Mouse (Mus musculus) inflammation-experienced regulatory T-cells, adult 6 months (primary cell): ENCODE data around the gene Gzmd. TPM values are rescaled to one million over a fixed set of nuclear protein-coding genes. Genes with fewer than 3 reads are reported as not detected.
"Not testable (repeated sequence)": the region's sequence is repeated elsewhere in the genome, so short reads cannot be mapped to it uniquely, and the experiment has no call there.

Source experiments
- ATAC-seq: one replicate; pipeline ENCODE4 v1.8.0; 2017
- polyA plus RNA-seq, 3 experiments: library from polyadenylated mRNA; unstranded; fragments of 100-300 nt; shearing (Covaris generic); gene quantifications; one replicate each; pipeline ENCODE4 v1.2.1; 2017

Gene Gzmd
- not detected for polyA plus RNA-seq

DNA sequence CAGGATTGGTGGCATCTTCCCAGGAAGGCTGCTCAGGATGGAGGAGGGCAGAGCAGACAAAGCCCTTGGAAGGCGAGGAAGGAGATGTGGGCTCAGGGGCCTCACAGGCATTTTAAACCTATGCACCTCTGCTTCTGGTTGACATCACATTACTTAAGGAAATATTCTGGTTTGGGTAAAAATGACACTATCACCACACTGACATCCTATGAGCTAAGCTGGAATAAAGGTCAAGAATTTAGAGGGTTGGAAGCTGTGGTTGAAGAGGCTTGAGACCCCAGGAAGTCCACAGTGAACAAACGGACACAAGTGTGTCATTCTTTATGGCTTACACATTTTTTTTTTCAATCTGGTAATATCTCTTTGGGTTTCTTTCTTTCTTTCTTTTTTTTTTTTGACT is at the start of gene Gzmd:
Gene Gzmd, minus strand, starts transcription at position 101 of the 400 bp plus-strand sequence.
- not testable (repeated sequence) for ATAC-seq

DNA sequence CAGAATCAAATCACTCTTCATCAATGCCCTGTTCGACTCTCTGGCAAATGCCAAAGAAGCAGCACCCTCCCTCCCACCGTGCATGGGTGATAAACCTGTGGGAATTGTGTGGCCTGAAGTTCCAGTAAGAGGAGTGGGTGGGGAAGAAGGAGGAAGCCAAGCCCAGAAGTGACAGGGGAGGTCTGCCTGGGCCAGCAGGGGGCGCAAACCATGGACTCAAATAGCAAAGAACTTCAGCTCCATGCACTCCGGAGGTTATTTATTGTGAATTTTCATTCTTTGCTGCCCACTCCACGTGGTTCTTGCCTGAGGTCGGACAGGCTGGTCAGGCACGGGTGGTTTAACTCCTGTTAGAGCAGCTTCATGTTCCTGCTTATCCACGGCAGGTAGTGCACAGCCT is 45.2 kb upstream of the Gzmd start:
- not testable (repeated sequence) for ATAC-seq

DNA sequence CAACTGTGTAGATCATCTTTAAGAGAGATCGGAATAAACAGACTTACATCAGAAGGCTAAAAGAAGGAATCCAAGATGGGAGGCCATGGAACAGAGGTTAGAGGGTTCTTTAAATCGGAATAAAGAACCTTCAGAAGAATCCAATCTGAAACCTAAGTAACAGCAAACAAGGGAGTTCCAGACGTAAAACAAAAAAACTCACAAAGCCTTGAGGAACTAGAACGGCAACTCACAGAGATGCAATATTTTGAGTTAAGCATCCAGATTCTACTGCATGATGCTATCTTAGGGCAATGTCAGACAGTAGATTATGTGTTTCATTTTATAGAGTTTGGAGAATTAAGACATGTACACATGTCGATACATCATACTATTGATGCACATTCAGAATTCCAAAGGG is 42.1 kb upstream of the Gzmd start, which contains the start of gene Gzmn:
Gene Gzmn, minus strand, starts transcription at position 101 of the 400 bp plus-strand sequence.
- ATAC-seq, result no peak

DNA sequence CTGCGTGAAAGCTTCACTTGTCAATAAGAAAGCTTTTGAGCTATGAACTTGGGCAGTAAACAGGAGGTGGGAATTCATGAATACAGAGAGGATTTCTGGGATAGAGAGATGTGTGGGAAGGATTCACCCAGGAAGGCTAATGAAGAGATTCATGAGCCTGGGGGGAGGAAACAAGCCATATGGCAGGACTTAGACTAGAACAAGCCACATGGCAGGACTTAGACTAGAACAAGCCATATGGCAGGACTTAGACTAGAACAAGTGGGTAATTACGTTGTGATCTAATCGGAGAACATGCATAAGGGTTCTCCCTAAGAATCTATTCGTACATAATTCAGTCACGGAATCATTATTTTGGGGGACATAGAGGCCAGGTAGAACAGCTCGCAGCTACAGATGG is 41.0 kb upstream of the Gzmd start:
- no peak for ATAC-seq

DNA sequence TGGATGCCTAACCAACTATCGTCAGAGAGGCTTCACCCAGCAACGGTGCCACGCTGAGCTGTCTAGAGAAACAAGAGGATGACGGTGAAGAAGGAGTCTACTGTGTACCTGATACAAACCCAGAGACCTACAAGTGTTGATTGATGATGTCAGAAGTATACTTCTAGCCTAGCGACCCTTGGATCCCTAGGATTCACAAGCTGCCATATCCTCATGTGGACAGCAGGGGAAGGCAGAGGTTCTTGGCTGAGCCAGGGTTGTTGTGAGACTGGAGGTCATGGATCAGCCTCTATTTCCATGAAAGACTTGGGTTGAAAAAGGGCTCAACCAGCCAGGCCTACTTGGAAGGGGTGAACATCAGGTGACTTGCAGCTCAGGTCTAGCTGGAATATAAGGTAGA is 40.3 kb upstream of the Gzmd start:
- ATAC-seq, result no peak

DNA sequence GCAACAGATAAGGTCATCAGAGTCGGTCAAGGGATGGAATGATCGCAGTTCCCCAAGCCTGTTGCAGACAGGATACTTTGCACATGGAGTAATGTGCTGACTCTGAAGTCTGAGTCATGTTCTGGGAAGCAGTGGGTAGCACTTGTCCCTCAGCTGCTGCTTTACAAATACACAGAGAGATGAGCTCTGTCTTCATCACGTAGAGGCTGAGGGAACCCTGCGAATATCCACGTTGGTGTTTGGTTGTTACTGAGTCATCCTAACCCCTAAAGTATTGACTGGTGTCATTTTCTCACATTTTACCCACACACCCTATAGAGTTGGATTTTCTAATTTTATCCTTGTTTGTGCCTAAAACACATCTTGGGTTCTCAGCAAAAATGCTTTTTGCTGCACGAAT is 35.6 kb upstream of the Gzmd start:
- ATAC-seq, result no peak

DNA sequence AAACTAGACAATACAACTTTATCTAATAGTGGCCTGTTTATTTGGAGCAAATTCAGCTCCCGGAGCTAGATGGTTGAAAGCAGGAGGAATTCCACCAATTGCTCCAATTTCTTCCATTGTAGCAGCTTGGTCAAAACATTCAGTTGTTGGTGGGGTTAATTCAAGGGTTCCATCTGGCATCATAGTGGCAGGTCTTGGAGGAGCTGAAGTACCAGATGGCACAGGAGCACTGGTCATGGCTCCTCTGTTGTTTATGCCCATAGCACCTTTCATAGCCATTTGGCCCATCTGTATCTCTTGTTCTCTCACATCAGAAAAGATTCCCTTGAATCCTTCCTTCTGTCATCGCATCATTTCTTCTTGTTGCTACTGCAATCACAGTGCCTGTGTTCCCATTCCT is 29.7 kb upstream of the Gzmd start:
- no peak for ATAC-seq

DNA sequence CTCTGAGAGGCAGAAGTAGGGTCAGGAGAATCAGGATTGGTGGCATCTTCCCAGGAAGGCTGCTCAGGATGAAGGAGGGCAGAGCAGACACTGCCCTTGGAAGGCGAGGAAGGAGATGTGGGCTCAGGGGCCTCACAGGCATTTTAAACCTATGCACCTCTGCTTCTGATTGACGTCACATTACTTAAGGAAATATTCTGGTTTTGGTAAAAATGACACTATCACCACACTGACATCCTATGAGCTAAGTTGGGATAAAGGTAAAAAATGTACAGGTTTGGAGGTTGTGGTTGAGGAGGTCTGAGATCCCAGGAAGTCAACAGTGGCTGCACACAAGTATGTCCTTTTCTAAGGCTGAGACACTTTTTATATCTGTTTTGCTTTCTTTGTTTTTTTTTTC is 27.1 kb upstream of the Gzmd start, which contains the start of gene Gzmg:
Gene Gzmg, minus strand, starts transcription at position 101 of the 400 bp plus-strand sequence.
- not testable (repeated sequence) for ATAC-seq

DNA sequence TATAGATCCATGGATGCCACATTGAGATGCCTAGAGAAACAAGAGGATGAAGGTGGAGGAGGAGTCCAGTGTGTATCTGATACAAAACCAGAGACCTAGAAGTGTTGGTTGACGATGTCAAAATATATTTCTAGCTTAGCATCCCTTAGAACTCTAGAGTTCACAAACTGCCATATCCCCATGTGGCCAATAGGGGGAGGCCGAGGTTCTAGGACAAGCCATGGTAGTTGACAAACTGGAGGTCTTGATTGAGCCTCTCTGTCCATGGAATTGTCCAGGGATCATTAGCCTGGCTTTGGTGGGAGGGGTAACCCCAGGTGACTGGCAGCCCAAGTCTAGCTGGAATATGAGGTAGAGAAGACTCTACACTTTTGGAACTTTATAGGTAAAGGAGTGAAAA is 22.9 kb upstream of the Gzmd start:
- no peak for ATAC-seq

DNA sequence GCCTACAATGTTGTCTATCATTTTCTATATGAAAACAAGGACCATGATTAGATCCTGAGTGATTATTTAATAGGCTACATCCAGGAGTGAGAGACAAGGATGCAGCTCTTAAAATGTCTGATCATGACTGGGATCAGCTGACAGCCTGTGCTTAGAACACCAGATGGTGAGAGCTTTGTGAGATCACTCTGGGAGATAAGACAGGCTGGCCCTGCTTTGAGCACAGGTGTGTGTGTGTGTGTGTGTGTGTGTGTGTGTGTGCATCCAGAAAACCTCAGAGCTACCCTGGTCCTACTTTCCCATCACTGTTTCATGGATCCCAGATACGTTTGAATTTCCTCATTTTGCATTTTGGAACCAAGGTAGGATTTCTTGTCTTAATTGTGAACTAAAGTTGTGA is 1.3 kb upstream of the Gzmd start:
- not testable (repeated sequence) for ATAC-seq

DNA sequence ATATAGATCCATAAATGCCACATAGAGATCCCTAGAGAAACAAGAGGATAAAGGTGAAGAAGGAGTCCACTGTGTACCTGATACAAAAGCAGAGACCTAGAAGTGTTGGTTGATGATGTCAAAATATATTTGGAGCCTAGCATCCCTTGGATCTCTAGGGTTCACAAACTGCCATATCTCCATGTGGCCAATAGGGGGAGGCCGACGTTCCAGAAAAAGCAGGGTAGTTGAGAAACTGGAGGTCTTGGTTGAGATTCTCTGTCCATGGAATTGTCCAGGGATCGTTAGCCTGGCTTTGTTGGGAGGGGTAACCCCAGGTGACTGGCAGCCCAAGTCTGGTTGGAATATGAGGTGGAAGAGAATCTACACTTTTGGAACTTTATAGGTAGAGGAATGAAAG is 4.1 kb downstream of the Gzmd start:
- no peak for ATAC-seq

DNA sequence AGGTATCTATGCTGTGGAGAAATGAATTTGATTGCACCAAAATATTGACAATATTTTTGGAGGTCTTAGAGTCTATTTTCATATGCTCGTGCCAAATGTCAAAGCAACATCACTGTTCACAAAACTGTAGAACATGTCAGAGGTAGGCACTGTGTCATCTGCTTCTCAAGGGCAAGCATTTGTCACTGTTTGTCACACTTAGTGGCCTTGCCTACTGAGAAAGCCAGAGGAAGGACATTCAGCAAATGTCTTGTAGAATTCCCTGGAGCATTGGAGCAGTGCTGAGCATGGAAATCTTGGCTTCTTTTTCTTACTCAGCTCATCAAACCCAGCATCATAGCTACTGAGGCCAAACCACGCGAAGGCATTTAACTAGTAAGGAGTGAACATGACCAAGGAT is 8.9 kb downstream of the Gzmd start:
- ATAC-seq, result no peak

DNA sequence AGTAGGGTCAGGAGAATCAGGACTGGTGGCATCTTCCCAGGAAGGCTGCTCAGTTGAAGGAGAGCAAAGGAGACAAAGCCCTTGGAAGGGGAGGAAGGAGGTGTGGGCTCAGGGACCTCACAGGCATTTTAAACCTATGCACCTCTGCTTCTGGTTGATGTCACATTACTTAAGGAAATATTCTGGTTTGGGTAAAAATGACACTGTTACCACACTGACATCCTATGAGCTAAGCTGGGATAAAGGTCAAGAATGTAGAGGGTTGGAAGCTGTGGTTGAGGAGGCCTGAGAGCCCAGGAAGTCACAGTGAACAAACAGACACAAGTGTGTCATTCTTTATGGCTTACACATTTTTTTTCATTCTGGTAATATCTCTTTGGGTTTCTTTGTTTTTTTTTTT is 11.9 kb downstream of the Gzmd start, which contains the start of gene Gzme:
Gene Gzme, minus strand, starts transcription at position 101 of the 400 bp plus-strand sequence.
- no peak for ATAC-seq

DNA sequence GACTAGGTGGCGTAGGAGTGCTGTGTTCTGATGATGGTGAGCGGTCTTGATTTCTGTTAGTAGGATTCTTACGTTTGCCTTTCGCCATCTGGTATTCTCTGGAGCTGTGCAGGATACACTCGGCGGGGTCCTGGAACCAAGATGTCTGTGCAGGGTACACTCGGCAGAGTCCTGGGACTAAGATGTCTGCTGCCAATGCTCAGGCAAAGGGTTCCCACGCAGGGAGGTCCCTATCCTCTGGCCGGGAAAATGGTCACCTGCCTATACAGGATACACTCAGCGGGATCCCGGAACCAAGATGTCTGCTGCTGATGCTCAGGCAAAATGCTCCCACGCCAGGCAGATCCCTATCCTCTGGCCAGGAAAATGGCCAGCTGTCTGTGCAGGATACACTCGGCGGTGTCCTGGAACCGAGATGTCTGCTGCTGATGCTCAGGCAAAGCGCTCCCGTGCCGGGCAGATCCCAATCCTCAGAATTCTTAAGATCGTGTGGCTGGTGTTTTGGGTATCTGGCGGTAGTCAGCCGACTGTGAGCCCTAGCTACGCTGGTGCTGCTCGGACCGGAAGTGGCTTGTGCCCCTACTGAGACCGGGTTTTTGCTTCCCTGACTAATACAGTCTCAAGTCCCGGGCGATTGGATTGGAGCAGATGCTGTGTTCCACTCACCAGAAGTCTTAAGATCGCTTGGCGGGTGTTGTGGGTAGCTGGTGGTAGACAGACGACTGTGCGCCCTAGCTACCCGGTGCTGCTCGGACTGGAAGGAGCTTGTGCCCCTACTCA is 16.7 kb downstream of the Gzmd start:
- ATAC-seq, result not testable (repeated sequence)

DNA sequence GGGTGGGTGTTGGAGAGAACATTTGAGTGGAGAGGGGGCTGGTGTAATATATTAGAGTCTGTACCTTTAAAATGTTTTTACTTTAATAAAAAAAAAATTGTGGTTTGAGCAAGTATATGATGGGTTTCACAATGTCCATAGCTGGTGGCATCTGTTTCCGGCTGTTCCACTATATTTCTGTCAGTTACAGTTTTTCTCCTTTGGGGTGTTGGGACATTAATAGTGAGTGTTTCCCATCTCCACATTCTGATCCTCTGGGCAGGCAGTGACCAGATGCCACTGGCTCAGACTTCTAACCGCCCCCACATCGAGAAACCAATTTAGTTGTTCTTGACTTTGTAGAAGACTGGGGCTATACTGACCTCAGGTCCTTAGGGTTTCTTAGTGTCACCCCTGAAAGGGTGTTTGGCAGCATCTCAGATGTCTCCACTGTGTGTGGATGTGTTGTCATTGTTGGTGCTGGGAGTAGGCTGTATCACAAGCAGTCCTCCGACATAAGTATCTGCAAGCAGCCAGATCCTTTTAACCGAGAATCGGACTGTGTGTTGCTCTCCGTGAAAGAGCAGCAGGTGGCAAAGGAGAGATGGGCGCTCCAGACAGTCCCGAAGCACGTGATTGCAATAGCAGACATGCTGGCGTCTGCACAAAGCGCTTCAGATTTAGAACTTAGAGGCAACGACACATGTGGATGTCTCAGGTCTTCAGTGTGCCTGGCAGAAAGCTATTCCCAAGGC is 26.8 kb downstream of the Gzmd start:
- no peak for ATAC-seq

DNA sequence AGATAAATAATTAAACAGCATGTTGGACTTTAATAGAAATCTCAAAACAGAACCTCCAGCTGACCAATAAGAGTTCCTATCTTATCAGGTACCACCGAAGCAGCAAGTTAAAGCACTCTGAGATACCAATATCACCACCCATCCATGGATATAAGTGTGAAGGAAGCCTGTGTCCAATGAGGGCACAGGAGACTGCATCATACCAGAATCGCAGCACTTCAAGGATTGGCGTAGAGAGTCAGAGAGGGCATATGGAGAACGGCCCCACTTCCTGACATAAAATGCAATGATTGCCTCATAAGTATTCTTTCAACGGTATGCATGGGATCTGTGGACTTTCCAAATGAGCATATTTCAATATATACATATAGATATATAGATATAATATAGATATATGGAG is 27.4 kb downstream of the Gzmd start:
- no peak for ATAC-seq

DNA sequence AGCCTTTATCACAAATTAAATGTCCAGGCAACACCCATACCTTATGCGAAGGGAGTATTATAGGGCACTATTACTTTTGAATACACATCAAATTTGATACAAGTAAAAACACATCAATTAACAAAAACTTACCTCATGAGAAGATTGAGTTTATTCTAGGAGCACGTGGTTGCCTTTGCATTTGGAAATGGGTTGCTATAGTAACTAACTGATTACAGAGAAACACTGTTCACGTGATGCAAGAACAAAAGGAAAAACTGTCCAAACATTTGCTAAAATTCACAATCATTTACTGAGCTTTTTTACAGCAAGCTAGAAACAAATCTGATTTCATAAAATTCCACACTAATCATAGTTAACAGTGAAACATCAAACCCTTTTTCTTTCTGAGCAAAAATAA is 29.0 kb downstream of the Gzmd start:
- no peak for ATAC-seq

DNA sequence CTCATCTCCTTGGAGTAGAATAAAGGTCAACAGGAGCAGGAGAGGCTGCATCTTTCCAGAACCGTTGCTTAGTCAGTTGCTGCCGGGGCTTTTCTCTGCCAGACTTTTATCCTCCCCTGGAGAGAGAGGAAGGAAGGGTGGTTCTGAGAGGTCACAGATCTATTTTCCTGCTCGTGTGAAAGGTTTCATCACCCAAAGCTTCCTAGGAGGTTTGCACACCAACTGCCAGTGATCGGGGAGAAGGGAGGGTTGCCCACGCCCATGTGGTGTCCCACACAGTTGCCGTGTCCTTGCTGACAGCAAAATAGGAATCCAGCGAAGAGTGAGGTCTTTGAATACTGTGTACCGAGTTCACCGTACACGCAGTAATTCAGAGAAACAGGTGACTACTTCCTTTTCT is 30.0 kb downstream of the Gzmd start, which contains the start of gene Ctsg:
Gene Ctsg, minus strand, starts transcription at position 189 of the 400 bp plus-strand sequence.
- no peak for ATAC-seq

DNA sequence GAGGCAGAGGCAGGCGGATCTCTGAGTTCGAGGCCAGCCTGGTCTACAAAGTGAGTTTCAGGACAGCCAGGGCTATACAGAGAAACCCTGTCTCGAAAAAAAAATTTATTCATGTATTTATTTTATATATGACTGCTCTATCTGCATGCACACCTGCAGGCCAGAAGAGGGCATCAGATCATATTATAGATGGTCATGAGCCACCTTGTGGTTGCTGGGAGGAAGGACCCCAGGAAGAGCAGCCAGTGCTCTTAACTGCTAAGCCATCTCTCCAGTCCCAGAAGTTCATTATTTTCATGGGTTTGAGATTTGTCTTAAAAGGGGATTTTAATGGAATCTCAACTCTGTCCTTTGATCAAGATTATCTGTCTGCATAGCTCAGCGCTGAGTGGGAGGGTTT is 33.5 kb downstream of the Gzmd start:
- no peak for ATAC-seq

DNA sequence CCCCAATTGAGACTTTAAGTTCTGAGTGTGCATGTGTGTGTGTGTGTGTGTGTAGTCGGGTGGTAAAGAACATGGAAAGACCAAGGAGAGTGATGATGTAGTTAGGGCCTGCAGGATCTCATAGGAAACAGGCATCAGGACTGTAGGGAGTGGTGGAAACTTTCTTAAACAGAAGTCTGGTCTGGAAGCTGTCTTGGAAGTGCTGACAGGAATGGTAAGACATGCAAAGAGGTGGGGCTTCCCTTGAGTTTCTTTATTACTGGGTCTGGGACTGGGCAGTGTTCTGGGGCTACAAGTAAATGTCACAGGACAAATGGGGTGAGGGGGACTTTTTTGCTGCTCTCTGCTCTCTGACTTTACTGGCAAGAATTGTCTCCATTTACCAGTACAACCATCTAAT is 34.8 kb downstream of the Gzmd start:
- no peak for ATAC-seq

DNA sequence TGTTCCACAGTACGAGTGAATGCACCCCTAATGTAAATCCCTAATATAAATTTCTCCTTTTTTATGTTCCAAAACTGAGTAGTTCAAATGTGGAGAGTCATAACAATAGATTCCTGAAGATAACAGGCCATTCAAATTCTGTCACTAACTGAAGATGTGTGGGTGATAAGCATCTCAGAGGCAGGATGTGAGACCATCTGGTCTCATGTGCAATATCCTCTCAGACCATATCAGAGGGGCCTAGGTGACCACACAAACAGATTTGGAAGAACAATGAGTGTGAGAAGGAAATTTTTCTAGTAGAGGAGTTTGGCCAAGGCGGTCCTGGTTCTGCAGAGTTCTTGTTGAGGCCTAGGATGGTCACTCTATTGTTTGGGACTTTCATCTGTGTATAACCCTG is 39.1 kb downstream of the Gzmd start:
- no peak for ATAC-seq

DNA sequence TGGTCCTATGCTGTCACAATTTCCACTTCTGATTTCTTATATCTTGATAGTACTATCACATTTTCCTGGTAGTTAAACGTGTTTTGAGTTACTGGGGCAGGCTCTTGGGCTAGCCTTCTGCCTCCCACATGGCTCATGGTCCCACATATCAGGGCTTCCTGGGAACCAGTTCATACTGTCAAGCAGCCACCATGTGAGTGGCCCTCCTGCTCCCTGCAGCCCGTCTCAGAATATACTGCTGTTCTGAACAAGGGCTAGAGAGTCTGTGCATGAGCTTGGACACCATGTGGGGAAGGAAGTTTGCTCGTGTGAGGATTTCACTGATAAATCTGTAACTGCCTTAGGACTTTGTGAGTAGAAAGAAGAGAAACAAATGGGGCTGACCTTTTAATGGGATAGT is 45.7 kb downstream of the Gzmd start:
- ATAC-seq, result no peak

DNA sequence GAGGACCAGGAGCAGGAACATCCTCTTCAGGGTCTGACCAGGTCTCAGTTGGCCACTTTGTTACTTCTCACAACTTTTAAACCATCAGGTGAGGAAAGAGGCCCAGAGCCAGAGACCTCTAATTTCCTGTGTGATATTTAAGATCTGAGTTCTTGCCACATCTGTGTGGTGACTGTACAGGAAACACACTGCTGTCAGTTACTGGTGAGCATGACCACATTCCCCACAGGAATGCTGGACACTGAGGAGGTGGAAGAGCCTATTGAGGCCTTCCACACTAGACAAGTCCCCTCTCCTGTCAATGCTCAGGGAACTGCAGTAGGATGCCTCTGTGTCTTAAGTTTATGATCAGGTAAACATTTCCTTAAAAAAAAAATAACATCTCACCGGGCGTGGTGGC is 47.2 kb downstream of the Gzmd start, which contains the start of gene Mcpt8:
Gene Mcpt8, minus strand, starts transcription at position 107 of the 400 bp plus-strand sequence.
- no peak for ATAC-seq

DNA sequence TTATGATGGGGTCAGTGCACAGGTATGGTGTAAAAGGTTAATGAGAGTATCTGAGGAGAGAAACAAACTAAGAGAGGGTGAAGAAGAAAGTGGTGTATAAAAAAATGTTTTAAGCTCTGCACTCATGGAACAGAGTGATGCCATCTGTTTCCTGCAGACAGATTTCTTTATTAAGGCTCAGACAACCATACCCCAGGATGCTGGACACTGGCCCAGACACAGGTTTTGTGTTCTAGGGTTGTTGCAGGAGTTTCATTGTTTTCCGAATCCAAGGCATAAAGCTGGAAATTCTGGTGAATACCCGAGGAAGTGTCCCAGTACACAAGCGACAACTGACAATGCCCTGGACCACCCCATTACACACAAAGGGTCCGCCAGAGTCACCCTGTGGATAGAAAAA is 50.4 kb downstream of the Gzmd start:
- no peak for ATAC-seq
